Mouse (Mus musculus): ENCODE results near the gene Rexo5. TPM values are rescaled to one million over a fixed set of nuclear protein-coding genes. Genes with fewer than 3 reads are reported as not detected.

The Rexo5 gene
- total RNA-seq, 2 experiments from 2014 or later: 1.7 to 2.2 TPM

DNA sequence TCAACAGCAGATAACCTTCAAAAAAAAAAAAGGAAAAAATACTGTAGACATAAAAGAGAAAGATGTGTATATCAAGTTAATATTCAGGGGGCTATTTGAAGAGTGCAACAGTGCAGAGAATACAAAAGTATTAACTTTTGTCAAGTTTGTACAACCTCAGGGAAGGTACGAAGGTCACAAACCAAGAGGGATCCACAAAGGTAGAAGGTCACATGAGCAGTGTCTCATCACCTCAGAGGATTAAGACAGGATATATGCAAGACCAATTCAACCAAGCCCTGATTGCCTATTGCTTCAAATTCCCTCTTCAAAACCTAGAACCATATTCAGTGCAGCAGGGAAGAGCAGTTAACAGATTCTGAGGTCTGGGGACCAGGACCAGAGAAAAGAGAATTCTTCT lies 59.4 kb downstream of the Rexo5 start:
- no peak overlapping the region for H3K4me3 ChIP-seq
- DNase-seq (ENCODE audit: low spot score in 2 of 2): no peak
- no peak overlapping the region for H3K27ac ChIP-seq
- TF ChIP-seq CTCF (conservative IDR thresholded peaks at IDR 0.05): no peak

DNA sequence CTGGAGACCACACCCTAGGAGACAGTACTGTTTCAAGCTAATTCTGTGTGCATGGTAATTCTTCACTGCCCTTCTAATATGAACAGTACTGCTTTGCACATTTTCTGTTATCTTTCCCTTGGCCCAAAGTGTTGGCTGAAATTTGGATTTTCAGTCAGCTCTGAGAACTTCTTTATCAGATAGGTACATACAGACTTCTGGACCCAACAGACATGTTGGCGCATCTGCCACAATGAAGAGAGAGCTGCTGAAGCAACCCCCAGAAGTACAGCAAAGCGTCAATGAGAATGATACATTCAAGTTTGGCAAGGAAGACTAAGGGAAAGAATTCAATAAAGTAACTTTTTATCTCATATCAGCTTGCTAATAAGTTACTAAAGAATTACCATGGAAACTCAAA lies 60.6 kb downstream of the Rexo5 start:
- no peak overlapping the region for H3K27ac ChIP-seq
- H3K4me3 ChIP-seq: no peak overlapping the region
- DNase-seq (ENCODE audit: low spot score in 2 of 2): no peak
- TF ChIP-seq CTCF (conservative IDR thresholded peaks at IDR 0.05): no peak

DNA sequence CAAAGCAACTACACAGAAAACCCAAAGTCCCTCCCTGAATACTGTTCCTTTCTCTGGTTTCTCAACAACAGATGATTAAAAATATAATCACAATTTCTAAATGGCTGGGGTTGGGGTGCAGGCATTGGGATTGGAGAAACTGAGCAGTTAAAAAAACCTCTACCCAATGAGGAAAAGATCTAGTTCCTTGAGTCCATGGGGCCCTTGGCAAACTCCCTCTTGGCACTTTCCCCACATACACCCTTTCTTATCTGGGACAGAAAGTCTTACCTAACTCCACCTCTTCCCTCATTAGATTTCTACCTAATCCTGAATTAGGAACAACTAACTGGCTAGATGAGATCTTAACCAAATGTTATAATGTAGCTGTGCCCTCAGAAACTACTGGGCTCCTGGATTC lies 61.2 kb downstream of the Rexo5 start:
- Histone ChIP-seq H3K4me3 (no peak overlapping the region), H3K27ac (no peak overlapping the region)
- TF ChIP-seq CTCF (conservative IDR thresholded peaks at IDR 0.05): no peak
- no peak for DNase-seq (ENCODE audit: low spot score in 2 of 2)

DNA sequence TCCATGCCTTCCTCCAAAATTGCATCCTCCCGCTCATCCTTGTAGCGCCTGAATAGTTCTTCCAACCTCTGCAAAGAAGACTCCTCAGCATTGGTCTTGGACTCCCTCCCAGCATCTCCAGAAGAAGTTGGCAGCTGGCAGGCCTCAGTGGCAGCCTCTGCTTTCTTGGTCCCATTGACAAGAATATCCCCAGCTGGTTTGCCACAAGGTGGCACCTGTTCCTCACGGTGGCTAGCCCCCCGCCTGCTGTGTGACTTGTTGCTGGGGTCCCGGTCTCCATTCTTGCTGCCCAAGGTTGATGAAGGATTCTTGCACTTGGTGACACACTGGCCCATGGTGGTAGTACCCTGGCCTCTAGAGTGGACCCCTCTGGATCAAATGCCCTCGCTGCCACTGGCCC lies 65.7 kb downstream of the Rexo5 start:
- DNase-seq (ENCODE audit: low spot score in 2 of 2): no peak
- TF ChIP-seq CTCF (conservative IDR thresholded peaks at IDR 0.05): peak; percentile 60
- H3K4me3 ChIP-seq: no peak overlapping the region
- no peak overlapping the region for H3K27ac ChIP-seq

DNA sequence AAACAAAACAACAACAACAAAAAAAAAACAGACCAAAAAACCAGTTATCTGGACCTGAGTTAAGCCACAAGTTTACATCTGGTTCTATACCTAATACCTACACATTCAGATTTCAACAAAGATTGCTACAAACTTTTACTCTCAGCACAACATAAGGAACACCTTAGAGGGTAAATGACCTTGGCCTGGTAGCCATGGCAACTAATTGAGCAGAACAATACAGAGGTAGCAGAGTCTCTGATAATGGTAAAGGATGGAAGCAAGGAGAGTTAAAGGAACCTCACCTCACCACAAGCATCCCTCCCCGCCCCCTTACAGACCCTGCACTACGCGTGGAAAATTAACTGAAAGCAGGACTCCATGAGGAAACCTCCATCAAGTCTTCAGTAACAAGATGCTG lies 66.3 kb downstream of the Rexo5 start:
- H3K4me3 ChIP-seq: no peak overlapping the region
- no peak for TF ChIP-seq CTCF (conservative IDR thresholded peaks at IDR 0.05)

DNA sequence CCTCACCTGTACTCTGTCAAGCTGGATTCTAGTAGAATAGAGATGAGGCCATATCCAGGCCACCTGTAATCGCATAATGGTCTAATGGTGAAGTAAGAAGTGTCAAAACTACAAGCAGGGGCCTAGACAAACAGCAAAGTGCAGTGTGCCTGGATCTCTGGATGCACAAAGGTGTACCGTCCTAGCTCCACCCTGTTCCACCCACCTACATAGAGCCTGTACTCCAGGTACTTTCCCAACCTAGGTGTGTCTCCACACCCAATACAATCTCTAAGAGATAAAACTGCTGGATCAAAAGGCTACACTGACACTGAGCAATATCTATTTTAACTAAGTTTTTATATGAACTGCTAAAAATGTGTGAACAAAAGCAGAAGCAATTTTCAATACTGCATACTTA lies 66.7 kb downstream of the Rexo5 start:
- DNase-seq (ENCODE audit: low spot score in 2 of 2): no peak
- Histone ChIP-seq H3K27ac (peak overlapping the region; percentile 69; the same call in 1 of the 2 replicates), H3K4me3 (no peak overlapping the region)
- TF ChIP-seq CTCF (conservative IDR thresholded peaks at IDR 0.05): no peak

More for the DNA sequence above, 66.3 kb downstream of the Rexo5 start:
- no peak overlapping the region for H3K27ac ChIP-seq
- no peak for DNase-seq (ENCODE audit: low spot score in 2 of 2)

DNA sequence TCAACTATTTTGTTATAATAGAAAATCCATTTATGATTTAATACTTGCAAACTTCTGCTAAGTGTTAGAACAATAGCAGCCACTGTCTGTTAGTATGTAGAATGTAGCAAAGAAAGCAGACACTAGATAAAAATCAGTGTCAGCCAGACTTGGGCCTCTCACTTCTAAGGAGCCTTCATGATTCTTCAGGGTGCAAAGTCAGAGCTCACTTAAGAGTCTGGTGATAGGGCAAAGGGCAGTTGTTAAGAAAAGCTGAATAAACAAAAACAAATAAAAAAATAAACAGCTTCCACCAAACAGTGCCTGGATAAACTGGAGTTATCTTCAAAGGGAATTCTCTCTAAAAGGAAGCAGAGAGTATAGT lies 67.1 kb downstream of the Rexo5 start:
- H3K27ac ChIP-seq: peak overlapping the region; percentile 69; the same call in 1 of the 2 replicates
- DNase-seq (ENCODE audit: low spot score in 2 of 2): no peak
- no peak overlapping the region for H3K4me3 ChIP-seq
- no peak for TF ChIP-seq CTCF (conservative IDR thresholded peaks at IDR 0.05)

DNA sequence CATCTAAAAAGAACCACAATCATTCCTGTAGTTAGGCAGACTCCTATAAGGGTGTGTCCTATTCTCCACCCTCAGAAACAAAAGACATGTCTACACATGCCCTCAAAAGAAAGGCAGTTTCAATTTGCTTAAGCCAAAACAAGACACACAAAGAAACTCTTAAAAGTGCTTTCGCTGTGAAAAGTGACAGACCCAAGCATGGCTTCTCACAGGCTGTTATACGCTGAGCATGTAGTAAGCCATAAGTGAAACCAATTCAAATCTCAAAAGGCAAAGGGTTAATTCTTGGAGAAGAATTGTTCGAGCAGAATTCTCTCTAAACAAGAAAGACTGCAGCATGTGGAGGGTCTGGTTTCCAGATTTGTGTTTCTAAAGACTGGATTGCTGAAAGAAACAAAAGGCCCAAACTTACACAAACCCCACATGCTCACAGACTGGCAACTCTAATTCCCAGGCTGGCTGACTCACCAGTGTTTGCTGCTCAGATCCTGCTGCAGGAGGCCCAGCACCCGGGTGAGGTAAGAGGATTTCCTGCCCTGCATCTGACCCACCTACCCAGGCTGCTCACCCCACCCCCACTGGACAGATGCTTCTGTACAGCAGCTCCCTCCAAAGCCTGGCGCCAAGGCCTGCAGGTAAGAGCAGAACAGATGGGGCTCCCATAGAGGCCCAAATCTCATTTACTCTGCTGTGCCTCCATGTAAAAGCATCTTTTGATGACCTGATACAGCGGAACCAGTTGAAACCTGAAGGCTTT lies 67.7 kb downstream of the Rexo5 start:
- no peak for TF ChIP-seq CTCF (conservative IDR thresholded peaks at IDR 0.05)
- Histone ChIP-seq H3K4me3 (no peak overlapping the region), H3K27ac (peak overlapping the region; percentile 69; the same call in 1 of the 2 replicates)
- peak; percentile 31 to 44 for DNase-seq (ENCODE audit: low spot score in 2 of 2)

DNA sequence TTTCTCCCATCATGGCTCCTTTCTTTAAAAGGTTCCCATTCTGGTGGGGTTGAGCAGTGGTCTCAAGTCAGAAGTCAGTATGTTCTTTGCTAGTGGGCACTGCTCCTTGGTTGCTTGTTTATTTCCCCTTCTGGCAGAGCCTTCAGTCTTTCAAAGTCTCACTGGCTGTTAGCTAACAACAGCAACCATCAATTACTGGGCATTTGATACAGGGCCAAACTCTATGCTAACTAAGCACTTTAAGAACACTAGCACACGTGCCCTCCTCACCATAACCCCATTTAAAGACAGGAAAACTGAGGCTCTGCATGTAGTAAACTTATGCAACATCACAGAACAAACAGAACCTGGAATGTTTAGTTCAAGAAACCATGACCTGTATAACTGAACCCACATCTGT lies 68.4 kb downstream of the Rexo5 start:
- TF ChIP-seq CTCF (conservative IDR thresholded peaks at IDR 0.05): no peak
- no peak overlapping the region for H3K4me3 ChIP-seq
- DNase-seq (ENCODE audit: low spot score in 2 of 2): no peak
- H3K27ac ChIP-seq: peak overlapping the region; percentile 69; the same call in 1 of the 2 replicates

DNA sequence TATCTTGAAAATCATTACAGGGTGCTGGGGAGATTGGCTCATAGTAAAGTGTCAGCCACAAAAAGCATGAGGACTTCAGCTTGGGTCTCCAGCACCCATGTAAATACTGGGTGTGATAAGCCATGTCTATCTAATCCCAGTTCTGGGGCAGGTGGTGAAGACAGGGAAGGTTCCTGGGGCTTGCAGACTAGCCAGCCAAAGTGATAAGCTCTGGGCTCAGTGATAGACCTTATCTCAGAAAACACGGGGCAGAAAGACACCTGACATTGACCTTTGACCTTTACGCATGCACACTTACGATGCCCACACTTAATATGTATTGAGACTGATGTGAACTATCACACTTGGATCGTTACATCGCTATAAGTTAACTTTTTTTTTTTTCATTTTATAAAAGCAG lies 70.7 kb downstream of the Rexo5 start:
- TF ChIP-seq CTCF (conservative IDR thresholded peaks at IDR 0.05): no peak

DNA sequence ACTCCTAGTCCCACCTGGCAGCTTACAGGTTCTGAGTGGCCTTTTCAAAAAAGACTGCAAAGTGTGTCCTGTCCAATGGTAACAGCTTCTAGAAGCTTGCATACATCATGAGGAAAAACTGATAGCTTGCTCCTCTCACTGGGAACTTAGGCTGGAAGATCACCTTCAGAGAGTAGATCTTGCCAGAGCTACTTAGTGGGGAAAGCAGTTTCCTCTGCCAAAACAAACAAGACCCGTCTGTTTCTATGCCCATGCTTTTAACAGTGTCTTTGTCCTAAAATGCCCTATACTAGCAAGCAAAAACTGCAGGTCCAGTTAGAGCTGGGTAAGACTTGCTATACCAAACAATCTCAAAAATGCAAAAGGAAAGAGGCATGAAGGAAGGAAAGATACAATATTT lies 72.3 kb downstream of the Rexo5 start:
- no peak for DNase-seq (ENCODE audit: low spot score in 2 of 2)
- TF ChIP-seq CTCF (conservative IDR thresholded peaks at IDR 0.05): no peak
- no peak overlapping the region for H3K27ac ChIP-seq
- no peak overlapping the region for H3K4me3 ChIP-seq

More for the DNA sequence above, 70.7 kb downstream of the Rexo5 start:
- Histone ChIP-seq H3K27ac (no peak overlapping the region), H3K4me3 (no peak overlapping the region)
- no peak for DNase-seq (ENCODE audit: low spot score in 2 of 2)

DNA sequence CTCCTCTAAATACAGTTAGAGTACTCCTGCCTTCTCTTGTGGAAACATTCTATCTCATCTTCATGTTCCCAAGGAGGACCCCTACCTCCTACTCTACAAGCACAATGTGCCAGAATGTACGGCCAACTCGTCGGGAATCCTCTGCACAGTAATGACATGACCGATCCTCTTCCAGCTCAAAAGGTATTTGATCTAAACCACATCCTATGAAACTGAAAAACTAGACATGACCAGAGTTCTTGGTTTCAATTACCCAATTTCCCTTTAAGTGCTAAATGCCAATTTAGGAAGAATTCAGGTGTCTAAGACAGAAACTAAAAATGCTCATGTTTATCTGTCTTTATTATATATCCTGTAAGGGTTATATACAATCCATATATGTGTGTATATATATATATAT lies 78.4 kb downstream of the Rexo5 start:
- H3K4me3 ChIP-seq: no peak overlapping the region
- DNase-seq (ENCODE audit: low spot score in 2 of 2): no peak
- no peak for TF ChIP-seq CTCF (conservative IDR thresholded peaks at IDR 0.05)
- H3K27ac ChIP-seq: no peak overlapping the region

DNA sequence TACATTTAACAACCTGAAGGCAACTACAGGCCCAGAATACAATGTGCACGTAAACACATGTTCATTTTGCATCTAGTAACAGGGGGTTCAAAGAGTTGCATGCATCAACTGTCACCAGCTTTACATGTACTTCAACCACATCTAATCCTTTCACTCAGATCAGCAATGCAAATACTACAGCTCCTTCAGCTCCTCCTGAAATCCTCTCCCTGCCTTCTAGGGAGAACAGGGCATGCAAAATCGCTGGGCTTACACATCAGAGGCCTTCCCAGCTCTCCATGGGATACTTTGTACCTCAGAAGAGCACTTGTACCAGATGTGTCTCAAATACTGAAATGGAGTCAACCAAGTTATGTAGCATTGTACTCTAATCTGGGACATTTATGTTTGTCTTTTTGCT lies 79.2 kb downstream of the Rexo5 start:
- no peak overlapping the region for H3K27ac ChIP-seq
- no peak overlapping the region for H3K4me3 ChIP-seq
- no peak for DNase-seq (ENCODE audit: low spot score in 2 of 2)
- no peak for TF ChIP-seq CTCF (conservative IDR thresholded peaks at IDR 0.05)

DNA sequence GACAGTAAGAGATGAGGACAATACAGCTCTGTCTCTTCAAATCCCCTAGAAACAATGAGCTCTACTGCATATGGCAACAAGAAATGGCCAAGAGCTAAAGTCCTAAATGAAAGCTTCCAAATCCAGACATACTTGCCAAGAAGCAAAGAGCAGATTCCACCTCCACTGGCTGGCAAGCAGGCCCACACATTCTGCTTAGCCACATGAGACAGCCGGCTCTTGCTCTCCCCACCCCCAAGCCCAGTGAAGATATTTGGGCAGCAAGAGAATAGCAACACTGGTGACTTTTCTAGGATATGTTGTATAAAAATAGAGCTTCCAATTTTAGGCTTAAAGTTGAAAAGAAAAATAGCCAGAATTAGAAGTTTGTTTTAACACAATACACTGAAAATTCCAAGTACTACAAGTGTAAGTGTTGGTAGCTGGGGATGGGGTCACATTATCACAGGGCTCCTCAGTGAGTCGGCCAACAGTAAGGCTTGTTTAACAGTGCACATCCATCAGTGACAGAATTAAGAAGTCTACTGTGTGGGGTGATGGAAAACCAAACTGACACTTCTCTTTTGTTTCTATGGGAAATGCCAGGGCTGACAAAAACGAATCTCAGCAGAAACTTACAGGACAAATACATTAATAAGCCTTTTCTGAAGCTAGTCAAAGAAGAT lies 82.1 kb downstream of the Rexo5 start:
- peak; percentile 46 for DNase-seq (ENCODE audit: low spot score in 2 of 2)
- H3K27ac ChIP-seq: no peak overlapping the region
- TF ChIP-seq CTCF (conservative IDR thresholded peaks at IDR 0.05): no peak
- H3K4me3 ChIP-seq: no peak overlapping the region
